Mouse (Mus musculus) embryo, embryonic 10.5 days (tissue): ENCODE data around the gene Schip1.

Source experiments
- DNase-seq: peaks from one replicate; pipeline ENCODE4 v3.0.0-alpha.2; 2015; ENCODE audit warnings: low spot score

Gene Schip1

GRCm38 (mm10) chr3:68621971-68622370 is 557.4 kb downstream of the Schip1 start:
- DNase-seq, result no peak

GRCm38 (mm10) chr3:68623036-68623435 is 558.4 kb downstream of the Schip1 start:
- DNase-seq, result no peak

- no peak for DNase-seq
Observed at GRCm38 (mm10) chr3:68624471-68624870, 559.9 kb downstream of the Schip1 start.

GRCm38 (mm10) chr3:68630261-68630660 is 565.7 kb downstream of the Schip1 start:
- DNase-seq, result no peak

- DNase-seq, result no peak
Observed at GRCm38 (mm10) chr3:68630821-68631220, 566.2 kb downstream of the Schip1 start.

GRCm38 (mm10) chr3:68632714-68633113 is 568.1 kb downstream of the Schip1 start:
- DNase-seq, result no peak

GRCm38 (mm10) chr3:68633577-68633976 is 569.0 kb downstream of the Schip1 start:
- DNase-seq, result no peak

- DNase-seq, result no peak
Observed at GRCm38 (mm10) chr3:68637960-68638359, 573.4 kb downstream of the Schip1 start.

- DNase-seq, result no peak
Observed at GRCm38 (mm10) chr3:68638703-68639102, 574.1 kb downstream of the Schip1 start.

GRCm38 (mm10) chr3:68642935-68643334 is 578.3 kb downstream of the Schip1 start:
- DNase-seq, result no peak

GRCm38 (mm10) chr3:68646387-68647130 is 582.0 kb downstream of the Schip1 start:
- DNase-seq, result no peak

GRCm38 (mm10) chr3:68647282-68647681 is 582.7 kb downstream of the Schip1 start:
- DNase-seq, result no peak

GRCm38 (mm10) chr3:68650251-68650650 is 585.6 kb downstream of the Schip1 start:
- no peak for DNase-seq

GRCm38 (mm10) chr3:68656607-68657352 is 592.2 kb downstream of the Schip1 start:
- DNase-seq, result no peak

- DNase-seq, result no peak
Observed at GRCm38 (mm10) chr3:68657589-68658245, 593.1 kb downstream of the Schip1 start.

- DNase-seq, result no peak
Observed at GRCm38 (mm10) chr3:68659996-68660395, 595.4 kb downstream of the Schip1 start.

- DNase-seq, result no peak
Observed at GRCm38 (mm10) chr3:68660538-68660937, 595.9 kb downstream of the Schip1 start.

- DNase-seq, result no peak
Observed at GRCm38 (mm10) chr3:68662386-68662785, 597.8 kb downstream of the Schip1 start.

GRCm38 (mm10) chr3:68664337-68664736 is 599.7 kb downstream of the Schip1 start:
- DNase-seq, result no peak

- no peak for DNase-seq
Observed at GRCm38 (mm10) chr3:68666377-68666776, 601.8 kb downstream of the Schip1 start.

GRCm38 (mm10) chr3:68667852-68668251 is 603.2 kb downstream of the Schip1 start:
- DNase-seq, result no peak

- DNase-seq, result no peak
Observed at GRCm38 (mm10) chr3:68669418-68669974, 604.9 kb downstream of the Schip1 start.

- DNase-seq, result no peak
Observed at GRCm38 (mm10) chr3:68674721-68675120, 610.1 kb downstream of the Schip1 start.
